Mouse (Mus musculus): ENCODE measurements at regions not wholly inside any gene's neighbourhood (a gene's known extent, or its start where the extent isn't known, plus 50 kb on each side); places are given as distances from the start of the nearest gene placed in this dataset.

- no peak for ATAC-seq
- no peak overlapping the region for H3K27ac ChIP-seq
- H3K4me3 ChIP-seq (replicated peaks) = no peak overlapping the region
- no peaks in the 10 kb centered on the region for H3K9me3 ChIP-seq
- no peak overlapping the region for H3K4me2 ChIP-seq (replicated peaks)
- H3K4me1 ChIP-seq (replicated peaks) = no peaks in the 10 kb centered on the region
- no peaks in the 10 kb centered on the region for H3K27me3 ChIP-seq
- 68% methylated on average over 2 of the region's 2 CpGs for WGBS
- H3K9ac ChIP-seq (replicated peaks) = no peak overlapping the region
- no peaks in the 10 kb centered on the region for H3K36me3 ChIP-seq
Measured at GRCm38 (mm10) chr3:154440899-154441298, 110.4 kb upstream of the Lhx8 start.

GRCm38 (mm10) chr3:154430856-154431255, 100.4 kb upstream of the Lhx8 start:
- no peak overlapping the region for H3K9ac ChIP-seq (replicated peaks)
- no peaks in the 10 kb centered on the region for H3K9me3 ChIP-seq
- ATAC-seq = no peak
- H3K27ac ChIP-seq = no peak overlapping the region
- H3K27me3 ChIP-seq = no peaks in the 10 kb centered on the region
- no peak overlapping the region for H3K4me3 ChIP-seq (replicated peaks)
- H3K36me3 ChIP-seq = no peaks in the 10 kb centered on the region
- H3K4me1 ChIP-seq (replicated peaks) = no peaks in the 10 kb centered on the region
- no peak overlapping the region for H3K4me2 ChIP-seq (replicated peaks)
- WGBS = 87% methylated on average over 7 of the region's 7 CpGs

GRCm38 (mm10) chr3:154429666-154430065, 99.2 kb upstream of the Lhx8 start:
- no peaks in the 10 kb centered on the region for H3K4me1 ChIP-seq (replicated peaks)
- no peaks in the 10 kb centered on the region for H3K36me3 ChIP-seq
- H3K27me3 ChIP-seq = no peaks in the 10 kb centered on the region
- H3K4me2 ChIP-seq (replicated peaks) = no peak overlapping the region
- H3K9me3 ChIP-seq = no peaks in the 10 kb centered on the region
- no peak overlapping the region for H3K27ac ChIP-seq
- no peak for ATAC-seq
- H3K9ac ChIP-seq (replicated peaks) = no peak overlapping the region
- 89% methylated on average over 6 of the region's 6 CpGs for WGBS
- no peak overlapping the region for H3K4me3 ChIP-seq (replicated peaks)

GRCm38 (mm10) chr3:154424589-154424988, 94.1 kb upstream of the Lhx8 start:
- H3K4me1 ChIP-seq (replicated peaks) = no peaks in the 10 kb centered on the region
- H3K27me3 ChIP-seq = no peaks in the 10 kb centered on the region
- WGBS = 80% methylated on average over 5 of the region's 5 CpGs
- H3K36me3 ChIP-seq = no peaks in the 10 kb centered on the region
- no peak for ATAC-seq
- no peaks in the 10 kb centered on the region for H3K9me3 ChIP-seq
- H3K4me2 ChIP-seq (replicated peaks) = no peak overlapping the region
- no peak overlapping the region for H3K4me3 ChIP-seq (replicated peaks)
- no peak overlapping the region for H3K9ac ChIP-seq (replicated peaks)
- H3K27ac ChIP-seq = no peak overlapping the region

GRCm38 (mm10) chr3:154421461-154421950, 91.0 kb upstream of the Lhx8 start:
- H3K27me3 ChIP-seq = no peaks in the 10 kb centered on the region
- H3K9me3 ChIP-seq = no peaks in the 10 kb centered on the region
- no peak overlapping the region for H3K27ac ChIP-seq
- H3K36me3 ChIP-seq = no peaks in the 10 kb centered on the region
- H3K4me1 ChIP-seq (replicated peaks) = no peaks in the 10 kb centered on the region
- no peak for ATAC-seq
- H3K4me2 ChIP-seq (replicated peaks) = no peak overlapping the region
- no peak overlapping the region for H3K9ac ChIP-seq (replicated peaks)
- H3K4me3 ChIP-seq (replicated peaks) = no peak overlapping the region
- 89% methylated on average over 7 of the region's 7 CpGs for WGBS

GRCm38 (mm10) chr3:154418177-154418832, 87.8 kb upstream of the Lhx8 start:
- Histone ChIP-seq H3K27me3 (no peaks in the 10 kb centered on the region), H3K9me3 (no peaks in the 10 kb centered on the region), H3K4me1 (replicated peaks) (no peaks in the 10 kb centered on the region), H3K4me3 (replicated peaks) (no peak overlapping the region), H3K36me3 (no peaks in the 10 kb centered on the region), H3K27ac (no peak overlapping the region), H3K4me2 (replicated peaks) (no peak overlapping the region), H3K9ac (replicated peaks) (no peak overlapping the region)
- ATAC-seq = no peak
- WGBS = 81% methylated on average over 4 of the region's 4 CpGs

GRCm38 (mm10) chr3:154414358-154414757, 83.9 kb upstream of the Lhx8 start:
- Histone ChIP-seq H3K4me1 (replicated peaks) (no peaks in the 10 kb centered on the region), H3K36me3 (no peaks in the 10 kb centered on the region), H3K27me3 (no peaks in the 10 kb centered on the region), H3K9ac (replicated peaks) (no peak overlapping the region), H3K4me2 (replicated peaks) (no peak overlapping the region), H3K27ac (no peak overlapping the region), H3K9me3 (no peaks in the 10 kb centered on the region), H3K4me3 (replicated peaks) (no peak overlapping the region)
- 56% methylated on average over 3 of the region's 3 CpGs for WGBS
- no peak for ATAC-seq

GRCm38 (mm10) chr3:154410292-154410691, 79.8 kb upstream of the Lhx8 start:
- no peak for ATAC-seq
- H3K9ac ChIP-seq (replicated peaks) = no peak overlapping the region
- H3K4me3 ChIP-seq (replicated peaks) = no peak overlapping the region
- no peak overlapping the region for H3K4me2 ChIP-seq (replicated peaks)
- no peaks in the 10 kb centered on the region for H3K9me3 ChIP-seq
- H3K36me3 ChIP-seq = no peaks in the 10 kb centered on the region
- no peaks in the 10 kb centered on the region for H3K4me1 ChIP-seq (replicated peaks)
- H3K27ac ChIP-seq = no peak overlapping the region
- no peaks in the 10 kb centered on the region for H3K27me3 ChIP-seq
- WGBS = 95% methylated on average over 2 of the region's 2 CpGs

- no peak overlapping the region for H3K27ac ChIP-seq
- ATAC-seq = no peak
- no peaks in the 10 kb centered on the region for H3K36me3 ChIP-seq
- 75% methylated on average over 4 of the region's 4 CpGs for WGBS
- no peaks in the 10 kb centered on the region for H3K27me3 ChIP-seq
- H3K9me3 ChIP-seq = no peaks in the 10 kb centered on the region
- no peak overlapping the region for H3K4me3 ChIP-seq (replicated peaks)
- no peaks in the 10 kb centered on the region for H3K4me1 ChIP-seq (replicated peaks)
- no peak overlapping the region for H3K4me2 ChIP-seq (replicated peaks)
- no peak overlapping the region for H3K9ac ChIP-seq (replicated peaks)
Measured at GRCm38 (mm10) chr3:154402081-154402480, 71.6 kb upstream of the Lhx8 start.

- WGBS = 61% methylated on average over 5 of the region's 5 CpGs
- Histone ChIP-seq H3K4me2 (replicated peaks) (no peak overlapping the region), H3K4me1 (replicated peaks) (peaks cover 22% of the 10 kb centered on the region), H3K36me3 (no peaks in the 10 kb centered on the region), H3K9me3 (no peaks in the 10 kb centered on the region), H3K27ac (no peak overlapping the region), H3K4me3 (replicated peaks) (no peak overlapping the region), H3K9ac (replicated peaks) (no peak overlapping the region), H3K27me3 (no peaks in the 10 kb centered on the region)
- no peak for ATAC-seq
Measured at GRCm38 (mm10) chr3:154393626-154394025, 63.2 kb upstream of the Lhx8 start.

GRCm38 (mm10) chr3:154391629-154392028, 61.2 kb upstream of the Lhx8 start:
- no peak overlapping the region for H3K4me2 ChIP-seq (replicated peaks)
- no peaks in the 10 kb centered on the region for H3K36me3 ChIP-seq
- WGBS = 56% methylated on average over 3 of the region's 3 CpGs
- no peak overlapping the region for H3K27ac ChIP-seq
- H3K27me3 ChIP-seq = 0 out of 2 replicates have a peak, but pooled peaks cover 2% of the 10 kb centered on the region
- no peak overlapping the region for H3K9ac ChIP-seq (replicated peaks)
- H3K4me3 ChIP-seq (replicated peaks) = no peak overlapping the region
- ATAC-seq = peak; percentile 28; the same call in 1 of the 2 replicates
- H3K4me1 ChIP-seq (replicated peaks) = peaks cover 37% of the 10 kb centered on the region
- no peaks in the 10 kb centered on the region for H3K9me3 ChIP-seq

GRCm38 (mm10) chr3:154388656-154389055, 58.2 kb upstream of the Lhx8 start:
- no peaks in the 10 kb centered on the region for H3K36me3 ChIP-seq
- 0 out of 2 replicates have a peak, but pooled peaks cover 3% of the 10 kb centered on the region for H3K27me3 ChIP-seq
- H3K4me1 ChIP-seq (replicated peaks) = peaks cover 50% of the 10 kb centered on the region
- H3K9me3 ChIP-seq = no peaks in the 10 kb centered on the region
- no peak for ATAC-seq
- no peak overlapping the region for H3K4me2 ChIP-seq (replicated peaks)
- H3K27ac ChIP-seq = no peak overlapping the region
- no peak overlapping the region for H3K4me3 ChIP-seq (replicated peaks)
- H3K9ac ChIP-seq (replicated peaks) = no peak overlapping the region
- 38% methylated on average over 5 of the region's 5 CpGs for WGBS

GRCm38 (mm10) chr3:154387271-154387670, 56.8 kb upstream of the Lhx8 start:
- Histone ChIP-seq H3K4me3 (replicated peaks) (no peak overlapping the region), H3K27me3 (peaks cover 7% of the 10 kb centered on the region; the same call in 1 of the 2 replicates), H3K36me3 (no peaks in the 10 kb centered on the region), H3K27ac (no peak overlapping the region), H3K4me2 (replicated peaks) (no peak overlapping the region), H3K4me1 (replicated peaks) (peaks cover 56% of the 10 kb centered on the region), H3K9ac (replicated peaks) (no peak overlapping the region), H3K9me3 (no peaks in the 10 kb centered on the region)
- no peak for ATAC-seq
- WGBS = 71% methylated on average over 1 of the region's 1 CpGs
